Mouse (Mus musculus): ENCODE results near the gene Cfap97d1.

Cfap97d1 gene

DNA sequence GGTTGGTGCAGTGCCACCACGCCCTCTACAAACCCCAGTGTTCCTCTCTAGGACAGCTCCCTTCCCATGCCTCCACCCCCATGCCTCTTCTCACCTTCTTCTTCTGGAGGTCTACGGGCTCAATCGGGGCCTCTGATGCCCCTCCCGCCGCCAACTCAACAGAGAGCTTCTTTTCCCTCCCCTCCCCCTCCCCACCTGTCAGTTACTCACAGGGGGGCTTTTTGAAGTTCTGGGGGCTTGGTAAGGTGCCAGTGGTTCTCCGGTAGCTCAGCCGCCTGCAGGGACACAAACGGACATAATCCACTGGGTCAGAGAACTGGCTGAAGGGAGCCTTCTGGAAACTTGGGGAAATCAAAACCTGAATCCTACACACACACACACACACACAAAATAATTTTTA, 27.4 kb downstream of the Cfap97d1 start:
- no peak for DNase-seq

DNA sequence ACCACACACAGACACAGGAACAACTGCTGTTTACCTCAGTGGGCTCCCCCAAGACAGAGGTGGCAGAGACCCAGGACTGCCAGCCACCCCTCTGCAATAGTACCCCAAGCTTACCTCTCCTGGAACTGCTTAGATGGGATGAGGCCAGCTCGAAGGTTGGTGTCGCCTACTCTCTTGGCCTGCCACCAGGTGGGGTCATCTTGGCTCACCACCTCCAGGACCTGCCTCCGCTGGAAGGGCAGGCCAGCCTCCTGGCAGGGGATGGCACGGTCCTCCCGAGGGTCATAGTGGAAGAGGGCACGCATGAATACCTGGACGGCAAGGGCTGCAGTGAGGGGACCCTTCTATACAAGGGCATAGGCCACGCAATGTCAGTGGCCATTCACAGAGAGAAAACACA, 29.1 kb downstream of the Cfap97d1 start:
- no peak for DNase-seq

DNA sequence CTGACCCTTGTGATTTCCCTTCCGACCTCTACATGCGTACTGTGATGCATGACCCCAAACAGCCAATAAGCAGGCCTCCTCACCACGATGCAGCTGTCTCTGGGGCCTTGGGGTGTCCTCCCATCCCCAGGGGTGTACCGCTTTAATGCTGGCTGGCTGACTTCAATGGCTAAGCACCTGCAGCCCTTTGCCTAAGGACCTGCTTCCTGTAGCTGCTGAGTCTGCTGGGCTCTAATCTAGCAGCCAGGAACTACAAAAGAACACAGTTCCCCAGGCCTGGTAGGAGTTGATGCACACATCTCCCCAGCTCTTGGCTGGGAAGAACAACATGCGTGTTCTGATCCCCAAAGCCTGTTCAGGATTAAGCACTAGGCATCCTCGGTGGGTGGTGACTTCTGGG, 31.4 kb downstream of the Cfap97d1 start:
- no peak for DNase-seq

DNA sequence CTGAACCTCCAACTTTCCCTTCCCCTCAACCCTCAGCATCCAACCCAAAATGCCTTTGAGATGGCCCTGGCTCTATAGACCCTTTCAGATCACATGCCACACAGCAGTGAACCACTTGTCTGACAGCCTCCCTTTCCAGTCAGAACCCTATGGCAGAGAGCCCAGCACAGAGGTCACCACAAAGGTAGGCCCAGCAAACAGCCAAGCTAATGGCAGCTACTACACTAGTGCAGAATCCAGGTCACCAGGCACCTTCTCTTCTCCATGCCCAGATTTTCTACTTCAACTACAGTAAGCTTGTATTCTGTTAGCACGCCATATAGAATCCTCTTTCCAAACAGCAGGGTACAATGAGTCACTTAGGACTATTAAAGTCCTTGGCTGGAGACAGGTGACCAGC, 32.1 kb downstream of the Cfap97d1 start:
- no peak for DNase-seq

DNA sequence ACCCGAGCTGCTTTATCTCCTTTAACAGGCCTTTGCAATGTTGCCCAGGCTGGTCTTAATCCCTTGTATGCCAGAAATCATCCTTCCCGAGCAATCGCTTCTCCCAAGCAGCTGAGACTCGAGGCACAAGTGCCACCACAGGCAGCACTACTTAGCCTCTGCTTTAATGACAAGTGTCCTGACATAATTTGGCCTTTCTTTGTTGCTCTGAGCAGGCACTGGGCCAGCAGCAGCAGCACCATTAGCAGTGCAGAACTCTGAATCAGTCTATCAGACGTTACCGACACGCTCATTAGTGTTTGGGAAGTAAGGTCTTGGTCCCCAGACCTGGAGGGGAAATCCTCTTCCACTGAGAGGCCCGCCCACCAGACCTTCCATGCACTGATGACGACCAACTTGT, 35.7 kb downstream of the Cfap97d1 start:
- DNase-seq, result no peak

DNA sequence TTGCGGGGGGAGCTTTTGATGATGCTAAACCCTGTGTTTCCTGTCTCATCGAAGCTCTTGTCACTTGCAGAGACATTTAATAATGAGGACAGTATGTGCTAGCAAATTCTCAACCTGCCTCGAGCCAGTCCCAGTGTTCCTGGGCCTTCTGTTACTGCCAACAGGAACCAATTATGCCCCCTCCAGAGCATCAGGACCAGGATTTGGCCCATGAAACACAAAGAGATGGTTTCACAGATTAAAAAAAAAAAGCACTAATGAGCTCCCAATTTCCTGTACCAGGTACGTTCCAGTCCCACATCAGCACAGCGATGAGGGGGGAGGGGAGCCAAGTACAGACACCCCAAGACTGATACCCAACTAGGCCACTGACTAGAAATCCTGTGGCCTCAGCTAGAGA, 37.1 kb downstream of the Cfap97d1 start:
- no peak for DNase-seq

DNA sequence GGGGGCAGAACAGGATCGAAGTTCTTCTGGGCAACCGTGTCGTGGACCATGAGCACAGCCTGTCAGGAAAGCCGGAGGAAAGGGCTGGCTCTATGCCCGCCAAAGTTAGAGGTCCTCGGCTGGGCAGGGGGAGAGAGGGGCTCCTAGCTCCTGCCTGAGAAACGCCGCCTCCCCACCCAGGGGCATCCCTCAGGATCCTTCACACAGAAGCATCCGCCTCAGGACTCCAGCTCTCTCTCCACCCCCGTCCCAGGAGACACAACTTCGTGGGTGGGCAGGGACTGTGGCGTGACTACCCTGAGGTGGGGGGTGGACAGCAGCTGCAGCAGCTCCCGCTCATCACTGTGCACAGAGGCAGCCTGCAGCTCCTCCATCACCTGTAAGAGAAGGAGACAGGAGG, 39.3 kb downstream of the Cfap97d1 start:
- DNase-seq, result no peak

DNA sequence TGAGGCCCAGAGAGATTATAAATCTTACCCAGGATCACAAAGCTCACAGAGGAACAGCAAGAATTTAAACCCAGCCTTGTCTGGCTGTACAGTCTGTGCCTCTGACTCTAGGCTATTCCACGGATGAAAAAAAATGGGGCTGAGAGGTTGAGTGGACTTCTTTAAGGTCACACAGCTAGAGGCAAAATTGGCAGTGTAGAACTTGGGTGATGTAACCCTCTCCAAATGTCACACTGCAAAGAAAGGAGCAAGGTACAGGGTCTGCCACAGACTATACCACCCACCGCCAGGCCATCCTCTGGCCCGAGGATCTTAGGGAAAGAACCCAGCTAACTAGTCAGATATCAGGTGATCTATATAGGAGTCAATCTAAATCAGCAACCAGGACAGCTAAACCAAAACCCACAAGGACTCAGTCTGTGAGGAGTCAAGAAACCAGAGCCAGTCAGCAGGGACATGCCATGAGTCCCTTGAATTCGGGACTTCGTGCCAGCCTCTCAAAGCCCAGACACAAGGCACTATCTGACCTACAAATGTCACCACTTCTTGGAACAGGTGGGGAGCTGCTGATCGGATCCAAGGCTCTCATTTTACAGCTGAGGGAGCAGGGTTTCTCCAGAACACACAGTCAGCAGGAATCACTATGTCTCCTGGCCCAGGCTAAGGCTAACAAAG, 40.1 kb downstream of the Cfap97d1 start:
- DNase-seq, result no peak

DNA sequence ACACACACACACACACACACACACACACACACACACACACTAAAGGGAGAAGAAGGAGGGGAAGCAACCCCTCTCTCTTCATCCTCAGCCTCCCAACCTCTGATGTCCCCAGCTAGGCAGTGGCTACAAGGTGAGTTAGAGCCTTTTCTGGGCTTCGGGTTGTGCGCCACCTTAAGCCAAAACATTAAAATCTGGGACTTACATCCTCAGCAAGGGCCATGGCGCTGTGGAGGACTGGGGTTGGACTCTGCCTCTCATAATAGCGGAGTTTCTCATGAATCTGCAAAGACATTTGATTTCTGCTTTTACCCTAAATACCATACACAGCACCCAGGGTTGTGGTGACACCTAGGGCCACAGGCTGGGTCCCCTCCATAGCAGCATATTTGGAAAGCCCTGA, 40.8 kb downstream of the Cfap97d1 start:
- no peak for DNase-seq

DNA sequence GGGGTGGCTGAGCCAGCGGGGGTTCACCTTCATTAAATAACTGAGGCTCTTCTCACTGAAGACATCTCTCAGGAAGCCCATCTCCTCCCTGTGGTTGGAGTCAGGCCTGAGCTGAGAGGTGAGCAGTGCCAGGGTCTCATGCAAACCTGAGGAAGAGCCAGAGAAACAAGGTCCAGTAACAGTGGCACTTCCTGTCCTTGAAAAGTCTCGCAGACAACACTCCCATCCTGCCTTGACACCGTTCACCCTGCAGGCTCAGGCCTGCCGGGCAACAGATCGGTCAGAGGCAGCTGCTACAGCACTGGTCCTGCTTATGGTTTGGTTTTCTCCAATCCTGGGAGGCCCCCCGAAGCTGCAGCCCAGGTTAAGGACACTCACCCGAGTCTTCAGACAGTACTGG, 41.3 kb downstream of the Cfap97d1 start:
- DNase-seq, result no peak

DNA sequence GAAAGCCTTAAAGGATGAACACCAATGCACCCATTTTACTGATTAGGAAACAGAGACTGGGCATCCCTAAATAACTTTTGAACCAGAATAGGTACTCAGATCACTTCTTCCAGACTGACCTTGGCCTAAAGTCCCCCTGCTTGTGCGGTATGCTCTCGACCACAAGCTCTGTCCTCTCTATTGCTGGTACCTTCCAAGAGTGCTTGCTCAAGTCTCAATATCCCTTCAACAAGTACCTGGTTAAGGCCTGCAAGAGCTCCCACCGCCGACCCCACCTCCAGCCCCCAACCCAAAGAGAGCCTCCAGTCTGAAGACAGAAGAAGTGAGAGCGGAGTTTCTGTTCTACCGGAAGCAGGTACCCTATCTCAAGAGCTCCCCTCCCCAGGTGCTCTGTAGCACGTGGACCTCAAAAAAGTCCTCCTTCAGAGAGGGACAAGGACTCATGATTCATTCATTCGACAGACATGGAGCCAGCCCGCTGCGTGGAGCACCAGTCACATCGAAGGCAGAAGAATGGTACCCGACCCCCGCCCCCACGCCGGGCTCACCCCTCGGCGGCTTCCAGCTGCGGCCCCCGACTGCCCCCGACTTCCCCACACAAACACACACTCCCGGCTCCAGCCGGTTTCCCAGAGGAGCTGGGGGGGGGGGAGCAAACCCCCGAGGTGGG, 42.0 kb downstream of the Cfap97d1 start:
- DNase-seq, result peak; percentile 43

DNA sequence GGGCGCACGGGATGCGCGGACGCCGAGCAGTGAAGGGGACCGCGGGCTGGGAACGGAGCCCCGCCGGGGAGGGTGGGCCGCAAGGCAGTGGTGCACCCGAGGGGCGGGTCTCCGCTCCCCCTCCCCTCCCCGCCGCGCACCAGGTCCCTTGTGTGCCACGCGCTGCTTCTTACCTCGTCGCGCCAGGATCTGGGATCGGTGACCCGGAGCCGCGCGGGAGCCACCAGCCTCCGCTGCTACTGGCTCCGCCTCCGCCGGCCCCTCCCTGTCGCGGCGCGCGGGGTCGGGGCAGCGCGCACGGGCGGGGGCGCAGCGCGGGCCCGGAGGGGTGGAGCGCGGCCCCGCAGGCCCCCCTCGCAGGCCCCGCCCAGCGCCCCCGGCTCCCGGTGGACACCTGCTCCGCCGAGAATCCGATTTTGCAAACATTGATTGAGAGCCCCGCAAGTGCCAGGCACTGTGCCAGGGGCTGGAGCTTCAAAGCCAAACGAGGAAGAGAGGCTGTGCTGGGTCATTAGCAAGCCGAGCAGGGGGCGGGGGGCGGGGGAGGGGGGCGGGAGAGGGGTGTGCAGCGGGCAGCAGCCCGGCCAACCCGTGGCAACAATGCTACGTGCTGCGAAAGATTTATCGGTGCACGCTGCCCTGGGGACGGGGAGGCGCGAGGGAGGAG, 42.7 kb downstream of the Cfap97d1 start:
- DNase-seq, result peak; percentile 83

DNA sequence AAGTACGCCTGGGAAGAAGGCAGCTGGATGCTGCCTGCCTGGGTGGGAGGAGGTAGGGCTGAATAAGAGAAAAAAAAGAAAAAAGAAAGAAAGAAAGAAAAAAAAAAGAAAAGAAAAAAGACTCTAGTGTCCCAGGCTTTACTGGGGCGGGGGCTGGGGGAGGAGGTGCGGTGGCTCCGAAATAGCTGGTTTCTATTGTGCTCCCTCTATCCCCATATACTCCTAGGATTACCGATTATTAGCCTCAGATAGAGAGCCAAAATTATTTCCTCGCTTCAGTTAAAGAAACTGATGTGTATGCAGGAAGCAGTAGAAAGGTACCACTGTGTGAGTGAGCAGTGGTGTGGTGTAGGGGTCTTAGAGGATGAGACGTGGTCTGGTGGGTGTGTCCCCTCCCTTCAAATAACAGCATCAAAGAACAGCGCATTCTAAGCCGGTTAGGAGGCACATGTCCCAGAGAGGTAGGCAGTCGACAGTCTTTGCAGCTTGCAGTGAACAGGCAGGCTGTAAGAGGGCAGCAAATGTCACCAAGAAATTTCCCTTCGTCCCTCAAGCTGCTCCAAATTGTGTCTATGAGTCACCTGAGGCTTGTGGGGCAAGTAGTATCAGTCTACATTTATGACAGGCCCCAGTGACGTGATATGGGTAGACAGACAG, 43.4 kb downstream of the Cfap97d1 start:
- DNase-seq, result no peak

DNA sequence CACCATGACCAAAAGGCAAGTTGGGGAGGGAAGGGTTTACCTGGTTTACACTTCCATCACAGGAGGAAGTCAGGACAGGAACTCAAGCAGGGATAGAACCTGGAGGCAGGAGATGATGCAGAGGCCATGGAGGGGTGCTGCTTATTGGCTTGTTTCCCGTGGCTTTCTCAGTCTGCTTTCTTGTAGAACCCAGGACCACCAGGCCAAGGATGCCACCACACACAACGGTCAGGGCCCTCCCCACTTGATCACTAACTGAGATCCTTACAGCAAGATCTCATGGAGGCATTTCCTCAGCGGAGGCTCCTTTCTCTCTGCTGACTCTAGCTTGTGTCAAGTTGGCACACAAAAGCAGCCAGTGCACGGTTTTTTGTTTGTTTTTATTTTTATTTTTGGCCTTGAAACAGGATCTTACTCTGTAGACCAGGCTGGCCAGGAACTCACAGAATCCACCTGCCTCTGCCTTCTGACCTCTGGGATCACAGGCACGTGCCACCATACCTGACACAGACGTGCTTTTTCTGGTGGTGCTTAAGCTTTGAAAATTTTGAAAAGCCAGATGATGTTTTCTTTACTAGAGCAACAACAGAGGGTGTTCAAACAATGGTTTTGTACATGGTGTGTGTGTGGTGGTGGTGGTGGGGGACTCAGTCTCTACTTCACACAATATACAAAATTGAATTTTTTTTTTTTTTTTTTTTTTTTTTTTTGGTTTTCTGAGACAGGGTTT, 44.2 kb downstream of the Cfap97d1 start, which contains the start of gene Mpp3:
TSS of gene Mpp3 (minus strand) at position 375 of the 730 bp plus-strand sequence.
- no peak for DNase-seq

DNA sequence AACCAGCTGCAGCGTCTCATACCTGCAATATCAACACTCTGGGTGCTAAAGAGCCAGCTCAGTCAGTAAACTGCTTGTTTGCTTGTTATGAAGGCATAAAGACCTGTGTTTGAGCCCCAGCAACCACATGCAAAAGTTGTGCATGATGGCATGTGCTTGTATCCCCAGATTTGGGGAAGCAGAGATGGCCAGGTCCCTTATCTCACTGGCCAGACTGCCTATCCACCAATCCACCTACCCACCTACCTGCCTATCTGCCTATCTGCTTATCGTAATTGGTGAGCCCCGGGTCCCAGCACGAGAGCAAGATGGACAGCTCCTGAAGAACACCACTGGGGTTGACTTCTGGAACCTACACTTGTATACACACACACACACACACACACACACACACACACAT, 45.2 kb downstream of the Cfap97d1 start:
- no peak for DNase-seq

DNA sequence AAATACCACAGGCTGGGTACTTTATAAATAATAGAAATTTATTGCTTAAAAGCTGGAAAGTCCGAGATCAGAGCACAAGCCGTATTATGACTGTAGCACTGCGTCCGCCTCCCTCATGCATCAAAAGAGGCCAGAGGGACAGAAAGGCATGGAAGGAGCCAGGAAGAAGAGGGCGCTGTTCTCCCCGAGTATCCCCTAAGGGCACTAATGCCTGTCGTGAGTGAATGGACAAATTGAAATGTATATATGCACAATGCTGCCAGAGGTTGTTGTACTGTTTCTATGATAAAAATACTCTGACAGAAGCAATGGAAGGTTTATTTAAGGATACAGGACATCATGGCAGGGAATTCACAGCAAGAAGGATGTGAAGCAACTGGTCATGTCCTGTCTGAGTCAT, 45.9 kb downstream of the Cfap97d1 start:
- no peak for DNase-seq

DNA sequence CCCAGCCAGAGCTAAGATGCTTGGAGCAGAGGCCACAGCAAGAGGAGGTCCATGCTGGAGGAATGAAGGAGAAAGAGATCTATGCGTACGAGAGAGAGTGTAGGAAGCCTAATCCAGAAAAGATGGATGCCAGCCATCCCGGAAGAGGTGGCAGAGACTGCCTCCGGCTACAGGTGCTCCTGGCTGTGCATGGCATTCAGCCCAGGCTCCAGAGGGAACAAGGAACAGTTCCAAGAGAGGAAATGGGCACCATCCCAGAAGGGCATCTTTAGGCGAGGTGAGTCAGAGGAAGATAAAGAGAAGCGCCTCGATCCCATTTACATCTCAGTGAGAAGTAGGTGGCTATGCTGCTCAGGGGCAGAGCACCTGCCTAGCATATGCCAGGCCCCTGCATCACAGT, 47.1 kb downstream of the Cfap97d1 start:
- no peak for DNase-seq

DNA sequence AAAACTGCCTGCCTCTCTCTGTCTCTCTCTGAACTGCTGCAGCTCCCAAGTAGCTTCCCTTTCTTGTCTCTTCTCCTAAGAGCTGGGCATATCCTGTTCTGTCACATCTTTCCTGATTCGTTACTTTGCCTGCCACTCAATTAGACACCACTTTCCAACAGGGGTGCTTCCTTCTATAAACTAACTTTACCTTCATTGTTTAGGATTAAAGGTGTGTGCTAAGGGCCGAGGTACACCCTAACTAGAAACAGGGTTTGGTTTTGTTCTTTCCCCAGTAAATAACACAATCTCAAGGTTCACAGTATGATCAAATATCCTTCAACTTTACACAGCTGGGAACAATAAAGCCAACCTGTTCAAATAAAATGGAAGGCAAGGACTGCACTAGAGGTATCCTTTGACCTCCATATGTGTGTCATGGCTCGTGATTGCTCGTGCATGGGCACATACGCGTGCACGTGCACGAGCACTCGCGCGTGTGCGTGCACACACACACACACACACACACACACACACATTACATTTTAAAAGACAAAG, 49.0 kb downstream of the Cfap97d1 start:
- DNase-seq, result no peak

DNA sequence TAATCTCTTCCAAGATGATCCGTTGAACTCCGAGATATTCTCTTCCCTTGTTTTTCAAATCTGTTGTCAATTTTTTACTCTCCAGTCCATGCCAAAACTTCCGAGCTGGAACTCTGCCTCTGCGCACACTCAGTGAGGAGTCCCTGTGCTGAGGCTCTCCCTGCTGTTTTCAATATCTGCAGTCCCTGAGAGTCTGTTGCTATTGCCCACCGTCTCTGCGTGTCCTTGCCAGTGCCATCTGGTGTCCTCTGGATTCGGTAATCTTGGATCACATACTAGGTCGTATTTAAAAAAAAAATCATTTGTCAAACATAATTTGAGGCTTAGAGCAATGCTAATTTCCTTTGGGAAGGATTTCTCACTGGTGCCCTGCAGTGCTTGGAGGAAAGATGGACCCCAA, 50.8 kb downstream of the Cfap97d1 start:
- no peak for DNase-seq

DNA sequence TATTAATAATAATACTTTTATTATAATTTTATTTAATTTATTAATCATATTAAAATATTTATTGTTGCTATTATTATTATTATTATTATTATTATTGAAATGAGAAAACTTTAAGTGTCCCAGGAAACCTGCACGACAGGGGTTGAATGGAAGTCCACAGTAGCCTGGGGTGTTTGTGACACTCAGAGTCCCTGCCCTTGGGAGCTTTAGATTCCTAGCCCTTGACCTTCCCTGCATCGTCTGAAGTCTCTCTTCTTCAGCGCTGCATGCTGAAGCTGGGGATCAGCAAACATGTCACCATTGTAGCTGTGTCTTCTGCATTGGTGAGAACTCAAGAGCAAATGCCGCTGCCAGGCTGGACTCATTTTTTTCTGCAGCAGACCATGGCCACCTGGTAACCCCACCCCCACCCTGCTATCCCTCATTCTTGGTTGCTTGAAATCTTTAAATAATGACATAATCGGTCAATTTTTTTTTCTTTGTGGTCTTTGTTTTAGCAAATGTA, 51.4 kb downstream of the Cfap97d1 start:
- no peak for DNase-seq

DNA sequence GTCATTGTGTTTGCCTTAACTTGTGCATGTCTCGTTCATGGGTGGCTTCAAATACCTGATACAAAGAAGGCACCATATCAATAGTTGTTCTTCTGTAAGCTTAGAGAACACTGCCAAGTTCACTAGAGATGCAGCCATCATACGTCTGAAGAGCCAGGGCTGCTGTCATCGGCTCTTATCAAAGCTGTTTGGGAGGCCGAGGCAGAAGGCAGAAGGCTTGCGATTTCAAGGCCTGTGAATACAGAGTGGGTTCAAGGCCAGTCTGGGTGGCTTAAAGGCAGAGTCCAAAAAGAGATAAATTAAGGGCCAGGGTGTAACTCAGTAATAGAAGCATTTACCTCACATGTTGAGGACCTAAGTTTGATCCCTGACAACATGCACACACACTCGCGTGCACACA, 52.3 kb downstream of the Cfap97d1 start:
- no peak for DNase-seq

DNA sequence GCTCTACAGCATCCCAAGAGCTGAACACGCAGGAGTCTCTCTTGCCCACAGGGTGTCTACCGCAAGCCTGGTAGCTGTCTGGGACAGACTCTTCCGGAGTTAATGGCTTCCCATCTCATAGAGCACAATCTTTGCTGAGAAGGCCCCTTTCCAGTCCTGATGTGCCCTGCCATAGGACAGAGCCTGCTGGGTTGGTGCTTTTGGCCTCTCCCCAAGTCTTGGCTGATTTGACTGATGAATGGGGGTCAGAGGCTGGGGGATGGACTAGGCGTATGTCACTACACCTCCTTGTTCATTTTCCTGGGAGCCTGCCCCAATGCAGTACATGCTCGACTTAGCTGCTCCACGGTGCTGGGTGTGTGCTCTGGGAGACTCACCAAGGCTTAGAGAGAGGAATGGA, 53.7 kb downstream of the Cfap97d1 start:
- no peak for DNase-seq
